Mouse (Mus musculus) layer of hippocampus, adult 9-10 months (tissue): ENCODE measurements around the gene Ptpn13.

Experiments used
- DNase-seq: peaks from one replicate; pipeline ENCODE4 v3.0.0; 2022; ENCODE audit warnings: low spot score

Gene Ptpn13

GRCm38 (mm10) chr5:103424678-103425319, at the start of gene Ptpn13:
Ptpn13 (plus strand) TSS chr5:103425192.
- DNase-seq, result peak; percentile 63

- no peak for DNase-seq
Observed at GRCm38 (mm10) chr5:103375226-103375625, 49.8 kb upstream of the Ptpn13 start.

GRCm38 (mm10) chr5:103376354-103377295, 48.4 kb upstream of the Ptpn13 start:
- DNase-seq, result no peak

DNA sequence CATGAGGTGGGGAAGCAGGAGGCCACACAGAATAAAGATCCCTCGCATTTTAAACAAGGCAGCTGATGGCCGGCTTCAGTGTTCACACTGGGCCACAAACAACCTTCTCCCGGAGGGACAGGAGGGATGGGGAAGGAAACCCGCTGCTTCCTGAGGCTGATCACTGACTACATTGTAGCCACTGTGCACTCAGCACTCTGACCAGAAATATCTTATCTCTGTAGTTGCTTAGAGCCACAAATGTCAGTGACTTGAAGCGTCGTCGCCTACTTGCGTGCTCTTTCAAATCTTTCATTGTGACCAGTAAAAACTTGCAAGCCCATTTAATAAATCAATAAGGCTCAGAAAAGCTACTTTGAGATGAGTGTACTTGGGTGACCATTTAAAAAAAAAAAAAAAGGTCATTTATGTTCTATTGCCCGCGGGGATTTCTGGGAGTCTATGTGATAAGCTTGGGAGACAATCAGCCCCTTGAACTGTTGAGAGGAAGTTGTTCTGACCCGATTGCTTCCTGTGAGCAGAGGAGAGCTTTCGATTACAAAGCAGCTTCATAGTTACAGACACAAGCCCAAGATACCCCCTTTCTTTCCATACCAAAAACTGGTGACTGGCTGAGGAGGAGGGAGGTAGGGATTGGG, 47.4 kb upstream of the Ptpn13 start:
- DNase-seq, result no peak

- DNase-seq, result no peak
Observed at GRCm38 (mm10) chr5:103380785-103381527, 44.0 kb upstream of the Ptpn13 start.

DNA sequence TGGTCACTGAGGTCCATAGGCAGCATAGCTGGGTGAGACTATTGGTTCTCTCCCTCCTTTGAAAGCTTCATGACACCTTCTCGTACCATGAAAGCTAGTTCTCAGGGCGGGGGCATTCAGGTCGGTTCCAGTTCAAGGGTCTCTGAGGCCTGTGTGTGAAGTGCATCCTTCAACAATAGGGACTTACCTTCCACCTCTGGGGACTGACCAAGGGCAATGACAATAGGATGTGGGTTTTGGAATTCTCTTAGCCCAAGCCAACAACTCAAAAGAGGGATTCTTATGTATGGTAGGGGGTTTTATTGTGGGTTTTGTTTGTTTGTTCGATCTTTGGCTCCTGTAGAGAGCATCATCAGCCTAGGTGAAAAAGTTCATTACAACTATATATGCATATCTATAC, 42.0 kb upstream of the Ptpn13 start:
- DNase-seq, result no peak

- no peak for DNase-seq
Observed at GRCm38 (mm10) chr5:103384021-103384420, 41.0 kb upstream of the Ptpn13 start.

- no peak for DNase-seq
Observed at GRCm38 (mm10) chr5:103387540-103388026, 37.4 kb upstream of the Ptpn13 start.

- no peak for DNase-seq
Observed at GRCm38 (mm10) chr5:103389415-103389814, 35.6 kb upstream of the Ptpn13 start.

DNA sequence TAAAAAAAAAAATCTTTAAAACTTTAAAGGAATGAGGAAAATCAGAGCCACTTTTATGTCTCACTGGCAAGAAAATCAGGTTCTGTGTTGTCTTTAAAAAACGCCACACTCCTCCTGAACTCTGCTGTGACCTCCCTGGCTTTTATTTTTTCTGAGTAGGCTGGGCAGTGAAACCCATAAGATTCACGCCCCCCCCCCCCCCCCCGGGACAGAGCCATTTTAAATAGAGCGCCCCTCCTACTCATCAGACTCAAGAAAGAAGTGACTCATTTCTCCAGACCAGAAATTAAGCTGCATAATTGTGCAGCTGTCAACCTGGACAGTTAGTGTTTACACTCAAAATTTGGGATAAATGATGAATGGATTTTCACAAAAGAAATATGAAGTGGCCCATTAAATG, 31.8 kb upstream of the Ptpn13 start:
- no peak for DNase-seq

DNA sequence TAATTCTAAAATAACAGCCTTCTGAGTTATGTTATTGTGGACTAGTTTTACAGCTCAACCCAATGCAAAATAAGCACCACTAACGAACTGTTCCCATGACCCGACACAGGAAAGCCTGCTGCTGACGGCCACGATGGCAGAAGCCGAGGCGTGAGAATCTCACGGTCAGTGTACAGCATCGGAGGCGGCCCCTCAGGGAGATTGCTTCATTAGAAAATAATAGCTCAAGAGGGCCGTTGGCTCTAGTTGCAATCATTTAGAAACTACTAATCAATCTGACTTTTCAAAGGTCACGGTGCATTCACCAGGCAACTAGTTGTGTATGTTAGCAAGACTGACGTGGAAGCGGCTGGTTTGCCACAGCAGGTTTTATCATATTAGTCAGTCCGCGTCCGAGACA, 31.2 kb upstream of the Ptpn13 start:
- no peak for DNase-seq

- no peak for DNase-seq
Observed at GRCm38 (mm10) chr5:103395683-103396082, 29.3 kb upstream of the Ptpn13 start.

DNA sequence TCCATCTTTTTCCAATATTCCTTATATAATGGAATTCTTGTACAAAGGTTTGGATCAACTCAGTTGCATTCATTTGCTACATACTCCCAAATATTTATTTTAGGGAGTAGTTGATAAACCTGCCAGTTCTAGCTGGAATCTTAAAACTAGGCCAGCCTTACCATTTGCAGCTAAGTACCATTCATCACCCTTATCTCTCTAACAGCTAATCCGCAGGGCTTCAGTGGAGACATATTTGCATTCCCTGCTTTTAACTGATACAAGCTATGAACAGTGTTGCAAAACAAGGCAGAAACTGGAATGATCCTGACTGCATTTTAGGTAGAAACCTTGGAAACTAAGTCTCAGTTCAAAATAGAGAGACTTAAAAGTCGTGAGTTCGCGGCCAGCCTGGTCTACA, 27.6 kb upstream of the Ptpn13 start:
- DNase-seq, result no peak

DNA sequence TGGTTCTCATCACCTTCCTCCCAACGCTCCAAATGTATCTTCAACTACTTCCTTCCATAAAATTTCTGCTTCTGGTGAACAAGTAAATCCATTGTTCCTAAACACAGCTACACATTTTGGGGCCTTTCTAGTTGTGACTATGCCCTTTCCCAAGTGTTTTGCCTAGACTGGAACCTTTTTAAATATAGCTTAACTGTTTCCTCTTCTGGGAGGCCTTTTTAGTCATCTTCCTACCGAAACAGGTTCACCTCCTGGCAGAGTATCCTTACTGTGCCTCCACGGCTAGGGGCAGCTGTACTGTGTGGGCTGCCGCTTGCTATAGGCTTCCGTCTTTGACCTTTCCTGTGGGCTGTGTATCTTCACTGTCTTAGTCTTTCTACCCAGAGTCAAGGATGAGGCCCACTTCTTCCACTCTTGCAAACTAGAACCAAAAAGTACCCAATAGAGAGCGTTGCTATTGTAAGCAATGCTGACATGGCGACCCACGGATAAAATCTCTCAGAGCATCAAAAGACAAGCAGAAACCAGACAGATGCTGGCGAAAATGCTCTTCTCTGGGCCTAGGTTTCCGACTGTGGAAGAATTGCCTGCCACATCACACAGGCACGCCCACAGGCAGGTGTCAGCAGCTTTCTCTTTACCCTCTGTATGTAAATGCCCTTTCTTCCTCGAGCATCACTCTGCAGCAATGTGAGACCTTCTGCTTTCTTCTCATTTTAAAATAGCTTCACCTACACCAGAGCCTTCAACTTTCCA, 20.6 kb upstream of the Ptpn13 start:
- DNase-seq, result no peak

DNA sequence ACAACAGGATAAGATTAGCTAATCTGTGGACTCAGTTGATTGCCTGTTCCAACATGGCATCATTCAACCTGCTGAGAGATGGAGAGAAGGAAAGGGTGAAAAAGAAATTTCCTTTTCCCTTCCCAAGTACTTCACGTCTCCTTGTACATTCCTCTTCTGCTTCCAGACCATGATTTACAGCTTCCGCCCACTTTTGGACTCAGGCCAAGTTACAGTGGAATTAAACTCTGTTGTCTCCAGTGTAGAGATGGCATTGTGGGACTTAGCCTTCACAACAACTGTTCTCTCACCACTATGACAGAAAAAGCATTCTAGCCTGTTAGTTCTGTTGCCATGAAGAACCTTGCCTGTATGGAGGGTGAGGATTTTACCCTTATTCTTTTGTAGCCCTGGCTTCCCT, 19.1 kb upstream of the Ptpn13 start:
- no peak for DNase-seq

DNA sequence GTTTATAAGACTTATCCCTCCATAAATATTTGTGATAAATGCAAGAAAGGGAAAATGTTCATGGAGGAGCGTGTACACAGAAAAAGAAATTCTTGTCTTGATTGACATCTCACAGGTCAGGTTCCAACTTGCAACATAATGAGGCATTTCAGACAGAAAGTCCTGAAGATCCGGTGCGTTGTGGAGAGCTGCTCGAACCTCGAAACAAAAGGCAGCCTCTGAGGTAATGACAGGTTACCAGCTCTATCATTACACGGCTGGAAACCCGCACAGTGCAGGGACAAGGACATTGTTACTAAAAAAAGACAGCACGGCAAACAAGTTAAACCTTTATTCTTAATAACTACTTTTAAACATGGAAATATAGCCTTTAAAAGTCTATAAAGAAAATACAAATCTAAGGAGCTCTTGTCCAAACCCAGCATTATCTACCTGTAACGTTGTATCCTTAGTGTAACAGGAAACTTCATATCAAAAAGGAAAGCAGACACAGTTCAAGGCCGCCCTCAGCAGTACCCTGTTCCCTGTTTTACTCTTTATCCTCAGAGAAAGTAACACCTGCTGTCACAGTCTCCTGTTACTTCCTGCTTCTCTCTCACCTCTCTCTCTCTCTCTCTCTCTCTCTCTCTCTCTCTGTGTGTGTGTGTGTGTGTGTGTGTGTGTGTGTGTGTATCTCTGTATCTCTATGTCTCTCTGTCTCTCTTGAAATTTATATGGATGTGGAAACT, 12.8 kb upstream of the Ptpn13 start:
- DNase-seq, result no peak

GRCm38 (mm10) chr5:103414542-103414941, 10.4 kb upstream of the Ptpn13 start:
- DNase-seq, result no peak

DNA sequence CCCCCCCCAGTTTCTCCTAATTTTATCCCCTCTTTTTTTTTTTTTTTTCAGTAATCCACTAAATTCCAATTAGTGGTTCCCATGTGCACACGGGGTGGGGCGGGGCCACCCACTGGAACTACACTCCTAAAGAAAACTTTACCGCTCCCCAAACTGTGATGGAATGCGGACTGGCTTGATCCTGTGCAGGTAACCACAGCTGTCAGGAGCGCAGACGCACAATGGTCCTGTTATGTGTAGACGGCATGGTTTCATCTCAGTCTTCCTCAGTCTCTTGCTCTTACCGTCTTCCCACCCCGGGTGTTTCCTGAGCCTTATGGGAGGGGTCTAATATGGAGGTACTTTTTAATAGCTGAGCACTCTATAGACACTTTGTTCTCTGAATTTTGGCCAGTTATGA, 7.0 kb upstream of the Ptpn13 start:
- DNase-seq, result no peak

- DNase-seq, result no peak
Observed at GRCm38 (mm10) chr5:103418886-103419285, 6.1 kb upstream of the Ptpn13 start.

DNA sequence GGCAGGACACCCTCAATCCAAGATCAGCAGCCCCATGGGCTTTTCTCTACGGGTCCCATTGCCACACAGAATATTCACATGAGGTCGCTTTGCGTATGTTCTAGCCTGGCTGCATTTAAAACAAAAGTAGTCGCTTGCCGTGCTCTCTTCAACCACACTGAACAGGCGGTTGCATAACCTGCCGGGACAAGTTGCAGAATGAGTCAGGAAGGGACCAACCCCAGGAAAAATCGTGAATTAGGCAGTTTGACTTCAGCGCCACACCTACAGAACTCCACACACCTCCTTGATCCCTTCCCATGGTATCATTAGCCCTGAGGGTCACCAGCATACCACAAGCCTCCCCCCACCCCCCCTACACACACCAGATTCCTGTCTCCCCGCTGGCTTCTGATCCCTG, 4.4 kb upstream of the Ptpn13 start:
- DNase-seq, result no peak

DNA sequence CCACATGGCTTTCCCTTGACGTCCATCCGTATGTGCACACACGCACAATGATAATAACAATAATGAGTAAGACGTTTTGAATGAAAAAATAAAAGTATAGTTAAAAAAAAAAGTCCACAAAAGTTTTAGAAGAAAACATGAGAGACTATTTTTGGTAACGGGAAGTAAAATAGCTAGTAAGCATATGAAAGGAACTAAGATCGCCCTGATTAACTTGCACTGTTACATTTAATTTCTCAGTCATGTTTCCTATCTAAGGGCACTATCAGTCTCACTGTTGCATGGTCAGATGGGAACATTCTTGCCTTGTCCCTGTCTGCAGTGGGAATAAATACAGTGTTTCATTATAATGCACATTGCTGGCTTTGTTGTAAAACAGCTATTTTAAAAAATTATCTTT, 2.4 kb upstream of the Ptpn13 start:
- no peak for DNase-seq
